Mouse (Mus musculus) v-Abl transformed pro-B cells (cell line): ENCODE data around the gene Ap1g2.

Experiments
- in situ Hi-C, 2 experiments: fragments of 400-800 bp; cut with MboI; formaldehyde crosslinking; loops; one replicate each; pipeline ENCODE4 v1.15.1; 2025; ENCODE audit not compliant: unreplicated experiment in 2 of 2

Ap1g2 gene

DNA sequence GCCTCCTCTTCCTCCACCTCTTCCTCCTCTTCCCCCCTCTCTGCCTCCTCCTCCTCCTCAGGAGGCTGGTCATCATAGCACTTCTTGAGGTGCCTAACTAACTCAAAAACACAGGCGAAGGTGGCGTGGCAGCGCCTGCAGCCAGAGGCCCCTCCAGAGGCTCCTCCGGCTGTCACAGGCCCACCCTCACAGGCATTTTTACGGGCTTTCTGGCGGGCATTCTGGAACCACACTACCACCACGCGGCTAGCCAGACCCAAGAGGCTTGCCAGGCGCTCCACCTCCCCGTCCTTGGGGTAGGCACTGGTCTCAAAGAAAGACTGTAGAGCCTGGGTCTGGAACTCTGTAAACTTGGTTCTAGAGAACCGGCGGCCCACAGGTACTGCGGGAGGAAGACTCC, 41.0 kb downstream of the Ap1g2 start:
- in situ Hi-C loops = no loop called here

DNA sequence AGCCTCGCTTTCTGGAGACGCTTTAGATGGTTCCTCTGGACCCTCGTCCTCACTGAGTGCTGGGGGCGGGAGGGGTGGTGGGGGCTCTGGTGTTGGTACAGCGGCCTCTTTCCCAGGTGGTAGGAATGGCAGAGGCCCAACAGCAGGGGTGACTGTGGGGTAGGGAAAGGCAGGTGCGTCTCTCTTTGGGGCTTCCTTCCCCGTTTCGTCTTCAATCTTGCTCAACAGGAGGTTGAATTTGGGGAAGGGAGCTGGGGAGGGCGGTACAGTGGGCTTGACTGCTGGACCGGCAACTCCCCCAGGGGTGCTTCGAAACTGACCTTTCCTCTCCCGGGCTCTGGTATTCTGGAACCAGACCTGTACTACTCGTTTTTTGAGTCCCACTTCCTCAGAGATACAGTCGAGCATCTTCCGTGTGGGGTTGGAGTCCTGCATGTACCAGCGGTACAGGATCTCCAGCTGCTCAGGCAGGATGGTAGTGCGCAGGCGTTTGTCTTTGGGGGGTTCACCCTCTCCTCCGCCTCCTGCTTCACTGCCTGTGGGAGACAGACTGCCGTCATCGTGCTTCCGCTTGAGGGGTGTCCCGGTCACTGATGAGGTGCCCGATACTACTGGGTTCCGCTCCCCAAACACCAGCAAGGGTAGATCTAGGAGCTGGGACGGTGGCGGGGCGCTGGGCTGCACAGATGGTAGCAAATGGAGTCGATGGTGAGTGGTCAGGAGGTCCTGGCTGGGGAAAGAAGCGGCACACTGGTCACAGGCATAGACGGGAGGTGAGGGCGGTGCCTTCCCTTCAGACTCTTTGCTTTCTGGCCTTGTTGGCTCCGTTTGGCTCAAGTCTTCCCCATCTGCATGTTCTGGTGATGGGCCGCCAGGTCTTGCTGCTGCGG, 41.7 kb downstream of the Ap1g2 start:
- in situ Hi-C loops = no loop called here

DNA sequence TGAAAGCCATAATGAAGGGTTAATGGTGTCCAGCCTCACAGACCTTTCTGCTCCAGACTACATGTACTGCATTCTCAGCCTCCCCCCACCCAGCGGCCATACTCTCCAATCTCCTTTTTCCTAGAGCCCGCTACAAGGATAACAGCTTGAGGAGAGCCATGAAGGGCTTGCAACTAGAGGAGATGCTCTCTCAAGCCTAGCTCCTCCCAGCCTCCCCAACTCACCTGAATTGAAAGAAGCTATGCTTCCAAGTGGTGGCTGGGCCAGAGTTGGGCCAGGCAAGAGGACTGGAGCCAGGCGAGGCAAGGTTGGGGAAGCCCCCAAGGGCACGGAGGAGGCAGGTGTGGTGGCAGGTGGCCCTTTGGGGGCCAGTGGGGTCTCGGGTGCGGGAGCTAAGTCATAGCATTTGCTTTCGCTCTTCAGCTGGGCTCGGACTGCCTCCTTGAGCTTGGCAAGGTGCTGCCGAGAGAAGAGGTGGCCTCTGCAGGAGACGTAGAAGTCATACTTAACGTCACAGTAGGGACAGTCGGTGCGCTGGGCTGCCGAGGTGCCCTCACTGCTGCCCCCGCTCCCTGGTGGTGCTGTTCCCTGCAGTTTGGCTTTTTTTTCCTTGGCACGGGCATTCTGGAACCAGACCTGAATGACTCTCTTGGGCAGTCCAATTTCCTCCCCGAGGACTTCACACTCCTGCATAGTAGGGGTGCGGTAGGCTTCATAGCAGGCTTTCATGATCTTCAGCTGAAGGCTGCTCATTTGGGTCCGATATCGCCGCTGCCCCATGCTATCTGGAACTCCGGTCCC, 42.6 kb downstream of the Ap1g2 start:
- in situ Hi-C loops = no loop called here

DNA sequence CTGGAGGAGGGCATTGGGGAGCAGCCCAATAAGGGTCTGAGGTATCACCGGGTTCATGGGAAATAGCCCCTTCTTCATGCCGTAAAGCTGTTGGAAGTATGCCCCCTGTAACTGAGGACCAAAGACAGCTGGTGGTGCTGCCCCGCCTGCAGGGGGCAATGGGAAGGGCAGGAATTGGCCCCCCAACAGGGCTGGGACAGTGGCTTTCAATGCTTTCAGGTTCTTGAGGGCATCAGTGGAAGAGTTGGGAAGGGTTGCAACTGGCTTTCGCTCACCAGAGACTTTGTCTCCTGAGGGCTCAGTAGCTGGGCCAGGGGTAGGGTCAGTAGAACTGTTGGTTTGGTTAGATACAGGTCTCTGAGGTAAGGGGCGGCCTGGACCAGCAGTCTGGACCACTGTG, 43.3 kb downstream of the Ap1g2 start:
- in situ Hi-C loops = no loop called here

DNA sequence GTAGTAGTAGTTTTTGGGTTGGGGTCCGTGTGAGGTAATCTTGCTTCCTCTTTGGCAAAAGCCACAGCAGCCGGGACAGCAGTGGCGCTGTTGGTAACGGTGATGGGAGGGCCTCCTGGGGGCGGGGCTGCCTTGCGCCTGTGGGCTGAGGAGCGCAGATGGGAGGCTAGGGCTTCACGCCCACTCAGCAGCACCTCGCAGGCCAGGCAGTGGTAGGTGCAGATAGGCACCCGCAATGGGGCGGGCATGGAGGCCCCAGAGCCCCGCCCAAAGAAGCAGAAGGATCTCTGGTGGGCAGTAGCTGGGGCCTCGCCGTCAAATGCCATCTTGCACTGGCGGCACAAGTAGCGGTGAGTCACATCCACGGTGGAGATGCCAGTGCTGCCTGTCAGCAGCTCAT, 43.8 kb downstream of the Ap1g2 start:
- in situ Hi-C loops = no loop called here

DNA sequence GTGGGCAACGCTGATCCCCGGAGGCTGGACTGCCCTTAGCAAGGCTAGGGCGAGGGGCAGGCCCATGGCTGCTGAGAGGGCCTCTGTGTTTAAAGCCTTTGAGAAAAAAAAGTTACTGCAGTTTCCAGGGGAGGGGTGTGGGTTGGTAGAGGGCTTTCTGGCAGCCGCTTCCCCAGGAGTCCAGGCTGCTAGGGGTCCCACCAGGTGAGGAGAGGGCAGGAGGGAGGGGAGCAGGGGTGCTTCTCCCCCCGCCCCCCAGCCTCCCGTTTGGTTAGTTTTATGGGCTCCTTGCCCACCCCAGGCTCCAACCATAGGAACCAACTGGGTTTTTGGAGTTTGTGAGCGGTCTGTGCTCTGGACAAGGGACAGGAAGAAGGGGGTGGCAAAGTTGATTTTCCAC, 44.5 kb downstream of the Ap1g2 start:
- in situ Hi-C loops = no loop called here

DNA sequence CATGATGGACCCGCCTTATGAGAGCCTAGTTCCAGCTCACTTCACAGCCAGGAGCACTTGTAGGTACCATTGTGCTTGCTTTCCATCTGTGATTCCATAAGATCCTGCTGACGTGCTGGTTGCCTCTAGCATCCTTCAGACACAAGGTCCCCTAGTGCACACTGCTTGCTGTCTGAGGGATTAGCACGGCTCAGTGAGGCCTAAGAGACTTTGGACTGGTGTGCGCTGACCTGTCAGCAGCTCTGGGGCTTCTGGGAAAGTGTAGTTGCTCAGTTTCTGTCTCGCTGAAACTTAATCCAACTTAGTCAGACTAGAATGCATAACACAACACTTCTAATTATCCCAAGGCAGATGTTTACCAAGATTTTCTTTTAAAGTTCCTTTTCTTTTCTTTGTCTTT, 46.5 kb downstream of the Ap1g2 start:
- in situ Hi-C loops = no loop called here

DNA sequence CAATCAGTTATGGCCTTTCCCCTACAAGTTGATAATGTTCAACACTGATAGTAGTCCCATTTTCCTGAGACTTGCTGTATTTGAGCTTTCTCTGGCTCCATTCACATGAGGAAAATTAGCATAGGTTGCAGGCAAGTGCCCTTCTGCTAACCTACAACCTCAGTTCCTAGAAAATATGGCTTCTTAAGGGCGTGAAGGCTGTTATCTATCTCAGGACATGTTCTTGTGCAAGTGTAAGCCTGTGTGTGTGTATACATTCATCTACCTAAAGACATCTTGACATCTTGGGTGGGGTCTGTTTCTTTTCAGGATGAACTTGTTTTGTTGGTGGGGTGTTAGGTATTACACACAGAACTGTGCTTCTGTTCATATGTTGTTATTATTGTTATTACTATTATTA, 47.4 kb downstream of the Ap1g2 start:
- in situ Hi-C loops = no loop called here

DNA sequence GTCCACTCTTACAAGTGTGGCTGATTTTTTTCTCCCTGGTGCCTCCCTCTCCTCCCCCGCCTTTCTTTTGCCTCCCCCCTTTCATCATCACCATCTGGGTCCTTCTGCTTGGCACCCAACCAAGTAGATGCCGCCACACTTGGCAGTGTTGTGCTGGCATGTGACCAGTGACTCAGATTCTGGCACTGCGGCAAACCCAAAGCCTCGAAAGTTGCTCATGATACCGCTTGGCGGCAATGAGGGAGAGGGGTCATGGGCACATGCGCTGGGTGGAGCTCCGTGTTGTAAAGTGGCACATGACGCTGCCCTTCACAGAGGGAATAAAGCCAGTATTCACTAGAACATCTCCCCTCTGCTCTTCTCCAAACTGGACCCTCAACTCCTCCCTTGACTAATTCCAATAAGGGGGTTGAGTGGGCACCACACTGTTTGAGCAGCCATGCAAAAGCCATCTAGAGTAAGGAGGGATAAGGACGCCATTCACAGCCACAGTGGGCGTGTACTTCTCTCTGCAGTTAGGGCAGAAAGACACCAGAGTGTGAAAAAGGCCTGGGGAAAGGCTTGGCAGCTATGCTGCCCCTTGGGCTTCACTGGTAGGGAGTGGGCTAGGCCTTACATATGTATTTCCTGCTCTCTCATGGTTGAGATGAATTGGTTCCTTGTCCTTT, 51.1 kb downstream of the Ap1g2 start:
- in situ Hi-C loops = no loop called here

DNA sequence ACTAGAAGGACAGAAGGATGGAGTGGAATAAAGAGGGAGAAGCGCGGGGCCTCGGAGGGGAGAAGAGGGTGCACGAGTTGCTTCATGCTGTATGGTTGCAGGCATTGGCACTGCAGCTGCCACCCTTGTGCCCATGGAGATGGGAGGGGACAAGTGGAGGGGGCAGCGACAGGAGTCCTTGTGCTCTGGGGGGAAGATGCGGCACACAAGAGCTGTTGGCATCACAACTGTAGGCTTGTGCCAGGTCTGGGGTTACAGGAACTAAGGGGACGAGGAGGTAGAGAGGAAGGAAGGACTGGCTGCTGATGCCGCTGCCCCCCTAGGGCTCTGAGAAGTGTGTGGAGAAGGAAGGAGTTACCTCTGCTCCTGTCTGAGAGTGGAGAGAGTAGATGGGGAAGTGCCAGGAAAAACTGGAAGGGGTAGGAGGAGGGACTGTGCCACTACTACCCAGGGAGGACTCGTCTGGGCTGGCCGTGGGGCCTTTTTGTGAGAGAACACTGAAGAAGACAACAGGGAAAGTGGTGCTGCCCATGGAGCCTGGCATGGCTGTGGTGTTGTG, 52.1 kb downstream of the Ap1g2 start:
- in situ Hi-C loops = no loop called here

DNA sequence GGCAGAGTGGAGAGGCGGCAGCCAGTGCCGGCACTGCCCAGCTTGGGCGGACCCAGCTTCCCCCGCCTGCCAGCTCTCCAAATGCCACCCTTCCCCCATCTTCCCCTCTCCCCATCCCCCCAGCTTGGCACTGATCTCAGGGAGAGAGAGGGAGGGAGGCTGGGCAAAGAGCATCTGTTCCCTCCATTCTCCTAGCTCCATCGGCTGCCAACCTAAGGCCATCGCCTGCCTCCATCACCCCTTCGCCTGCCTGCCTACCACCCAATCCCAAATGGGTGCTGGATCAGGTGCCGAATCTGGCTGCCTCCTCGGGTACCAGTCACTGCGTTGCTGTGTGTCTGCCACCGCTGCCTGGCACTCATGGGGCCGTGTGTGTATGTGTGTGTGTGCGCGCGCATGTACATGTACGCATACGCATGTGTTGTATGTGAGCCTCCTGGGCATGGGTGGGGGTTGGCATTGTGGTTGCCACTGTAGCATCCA, 52.6 kb downstream of the Ap1g2 start:
- in situ Hi-C loops = no loop called here

DNA sequence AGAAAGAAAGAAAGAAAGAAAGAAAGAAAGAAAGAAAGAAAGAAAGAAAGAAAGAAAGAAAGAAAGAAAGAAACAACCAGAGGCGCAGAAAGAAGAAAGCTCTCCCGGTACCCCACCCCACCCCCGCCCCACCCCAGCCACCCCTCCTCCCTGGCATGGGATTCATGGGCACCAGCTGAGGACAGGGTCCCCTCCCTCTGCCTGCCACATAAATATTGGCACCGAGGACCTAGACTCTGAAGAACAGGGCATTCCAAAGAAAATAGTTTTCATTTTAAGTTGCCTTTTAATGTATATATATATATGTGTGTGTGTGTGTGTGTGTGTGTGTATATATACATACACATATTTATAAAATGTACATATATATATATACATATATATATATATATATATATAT, 53.3 kb downstream of the Ap1g2 start:
- in situ Hi-C loops = no loop called here

DNA sequence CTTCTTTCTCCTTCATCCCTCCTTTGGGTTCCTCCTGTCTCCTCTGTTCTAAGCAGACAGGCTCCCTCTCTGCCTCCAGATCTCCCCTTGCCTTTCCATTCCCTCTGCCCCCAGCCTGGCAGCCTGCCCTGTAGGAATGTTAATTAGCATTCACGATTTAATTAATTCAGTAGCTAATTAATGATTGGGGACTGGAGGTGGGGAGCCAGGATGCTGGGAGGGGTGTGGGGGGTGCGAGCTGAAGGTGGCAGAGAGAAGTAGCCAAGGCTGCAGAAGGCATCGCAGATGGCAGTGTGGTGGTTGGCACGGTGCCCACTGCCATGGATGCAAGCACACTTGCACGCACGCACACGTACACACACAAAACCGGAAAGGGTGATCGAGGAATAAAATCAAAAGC, 53.9 kb downstream of the Ap1g2 start:
- in situ Hi-C loops = no loop called here
